Mouse (Mus musculus) lung, adult 2 months (tissue): ENCODE data around the gene Smoc2.

Experiments used
- CTCF ChIP-seq: fragments of 200-500 bp; IDR thresholded peaks from 2 replicates; pipeline ENCODE4 v1.5.1; 2011; ENCODE audit warnings: mild to moderate bottlenecking, low read length, control low read depth; ENCODE audit not compliant: insufficient read depth
- POLR2A ChIP-seq: fragments of 200-500 bp; IDR thresholded peaks from 2 replicates; pipeline ENCODE4 v1.6.1; 2011; ENCODE audit warnings: low read depth, mild to moderate bottlenecking, control low read depth, low read length, borderline replicate concordance; ENCODE audit errors: extremely low read depth

DNA sequence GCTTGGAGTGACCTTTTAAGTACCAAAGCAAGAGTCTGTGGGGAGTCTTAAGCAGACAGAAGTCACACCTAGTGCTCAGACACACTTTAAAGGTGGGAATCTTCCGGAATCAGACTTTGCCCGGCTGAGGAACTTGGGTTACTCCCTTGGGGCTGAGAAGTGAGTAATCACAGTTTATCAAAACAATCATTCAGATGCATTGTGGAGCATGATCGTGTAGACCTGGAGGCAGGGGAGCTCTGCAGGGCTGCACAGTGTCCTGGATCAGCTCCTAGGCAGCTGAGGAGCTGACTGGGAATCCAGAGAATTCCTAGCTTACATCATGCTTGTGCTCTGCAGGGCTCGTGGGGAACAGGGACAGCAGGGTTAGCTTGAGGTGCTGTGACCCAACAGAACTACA, 104.7 kb downstream of the Smoc2 start:
- TF ChIP-seq CTCF (no peak), POLR2A (no peak)
